Mouse (Mus musculus) natural killer cell, adult 2 months (primary cell): ENCODE results near the gene Zfp704.

Experiments
- DNase-seq, 2 experiments: peaks; one replicate each; pipeline ENCODE4 v3.0.0; 2022; ENCODE audit warnings: low spot score in 2 of 2

Gene Zfp704

DNA sequence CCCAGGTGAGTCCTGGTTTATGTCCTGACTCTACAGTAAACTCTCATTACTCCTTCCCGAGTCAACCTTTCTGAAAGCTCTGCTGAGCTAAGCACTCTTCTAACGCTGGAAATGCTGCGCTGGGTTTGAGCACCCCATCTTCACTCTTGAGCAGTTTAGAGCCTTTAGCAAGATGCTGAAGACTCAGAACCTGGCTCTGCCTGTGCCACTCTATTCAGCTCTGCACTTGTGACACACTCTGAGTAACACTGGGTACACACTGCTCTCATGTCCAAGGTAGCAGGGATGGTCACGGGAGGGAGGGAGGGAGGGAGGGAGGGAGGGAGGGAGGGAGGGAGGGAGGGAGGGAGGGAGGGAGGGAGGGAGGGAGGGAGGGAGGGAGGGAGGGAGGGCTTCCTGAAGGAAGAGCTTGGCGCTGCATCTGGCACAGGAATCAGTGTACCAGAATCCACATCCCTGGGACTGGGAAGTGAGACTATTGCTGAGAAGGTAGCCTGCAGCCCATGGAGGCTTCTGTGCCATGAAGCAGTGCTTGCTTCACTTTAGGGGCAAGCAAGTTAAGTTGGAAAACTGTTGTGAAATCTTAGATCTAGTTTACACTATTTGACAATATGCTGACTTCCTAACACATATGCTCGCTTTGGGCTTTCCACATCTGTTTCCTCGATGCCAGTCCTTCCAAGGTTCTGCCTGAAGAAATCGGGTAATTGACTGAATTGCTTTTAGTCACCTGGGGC lies 93.6 kb downstream of the Zfp704 start:
- DNase-seq, result no peak

GRCm38 (mm10) chr3:9515527-9515926 lies 94.4 kb downstream of the Zfp704 start:
- no peak for DNase-seq

DNA sequence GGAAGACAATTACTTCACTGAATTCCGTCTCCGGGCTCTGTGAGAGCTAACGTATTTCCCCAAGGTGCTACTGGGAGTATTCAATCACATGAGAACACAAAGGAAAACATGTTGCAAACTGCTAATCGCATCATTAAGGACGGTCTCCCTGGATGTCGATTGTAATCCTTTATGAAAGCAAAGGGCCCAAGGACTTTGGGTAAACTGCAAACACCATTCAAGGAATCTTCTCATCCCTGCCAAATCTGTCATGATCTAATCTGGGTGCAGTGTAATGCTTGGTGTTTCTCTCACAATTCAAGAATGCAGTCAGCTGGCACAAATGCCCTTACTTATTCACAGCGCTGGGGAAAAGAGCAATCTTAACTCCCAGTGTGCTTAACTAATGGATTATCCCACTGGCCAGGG lies 96.2 kb downstream of the Zfp704 start:
- no peak for DNase-seq

DNA sequence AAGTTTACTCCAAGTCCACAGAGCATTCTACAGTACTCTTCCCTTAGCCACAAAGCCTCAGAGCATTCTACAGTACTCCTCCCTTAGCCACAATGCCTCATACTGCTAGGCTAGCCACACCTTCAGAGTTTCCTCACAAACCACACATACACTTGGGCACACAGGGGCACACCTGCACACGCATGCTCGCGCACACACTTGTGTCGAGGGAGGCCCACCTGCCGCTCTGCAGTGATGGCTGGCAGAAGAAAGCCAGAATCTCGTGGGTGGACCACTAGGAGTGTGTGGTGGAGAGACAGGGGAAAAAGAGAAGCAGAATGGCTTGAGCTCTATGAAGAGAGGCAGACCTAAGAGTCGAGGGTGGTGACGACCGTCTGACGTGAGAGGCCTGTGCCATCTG lies 97.7 kb downstream of the Zfp704 start:
- DNase-seq, result no peak

DNA sequence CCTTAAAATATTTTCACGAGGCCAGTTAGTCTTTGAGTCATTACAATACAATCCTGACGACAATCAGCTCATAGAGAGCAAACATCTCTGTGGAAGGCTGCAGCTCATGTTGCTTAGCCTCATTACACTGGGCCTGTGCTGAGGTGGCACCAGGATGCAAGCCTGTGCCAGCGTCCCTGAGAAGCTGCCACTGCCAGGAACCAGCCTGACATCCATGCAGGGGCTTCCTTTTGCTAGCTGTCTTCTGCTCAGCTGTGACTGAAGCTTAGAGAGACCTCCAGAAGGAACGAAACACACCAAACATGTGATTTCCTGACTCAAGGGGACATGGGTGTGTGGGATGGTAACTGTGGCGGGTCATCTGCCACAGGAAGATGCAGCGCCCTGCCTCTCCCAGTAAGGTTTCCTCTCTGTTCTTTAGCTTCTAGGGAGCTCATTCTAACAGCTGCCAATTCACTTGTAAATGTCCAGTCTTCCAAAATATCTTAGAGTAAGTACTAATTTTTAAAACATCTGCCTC lies 104.1 kb downstream of the Zfp704 start:
- DNase-seq, result no peak

- DNase-seq, result no peak
These were observed 105.5 kb downstream of the Zfp704 start for GRCm38 (mm10) chr3:9504371-9504770.

DNA sequence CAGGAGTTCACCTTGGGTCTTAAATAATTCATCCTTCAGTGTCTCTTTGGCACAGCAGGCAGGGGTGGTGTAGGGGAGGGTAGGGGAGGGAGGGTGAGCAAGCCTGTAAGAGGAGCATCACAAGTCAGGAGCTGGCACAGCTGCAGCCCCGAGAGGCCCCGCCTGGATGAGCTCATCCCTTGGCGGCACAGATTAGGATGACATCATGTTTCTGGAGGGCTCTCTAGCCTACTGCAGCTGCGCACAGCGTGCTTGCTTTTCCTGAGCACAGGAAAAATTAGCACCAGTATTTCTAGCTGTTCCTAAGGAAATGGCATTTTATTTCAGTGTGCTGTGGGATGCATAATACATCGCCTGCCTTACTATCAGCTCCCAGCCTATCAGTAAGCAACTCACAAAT lies 109.2 kb downstream of the Zfp704 start:
- no peak for DNase-seq

DNA sequence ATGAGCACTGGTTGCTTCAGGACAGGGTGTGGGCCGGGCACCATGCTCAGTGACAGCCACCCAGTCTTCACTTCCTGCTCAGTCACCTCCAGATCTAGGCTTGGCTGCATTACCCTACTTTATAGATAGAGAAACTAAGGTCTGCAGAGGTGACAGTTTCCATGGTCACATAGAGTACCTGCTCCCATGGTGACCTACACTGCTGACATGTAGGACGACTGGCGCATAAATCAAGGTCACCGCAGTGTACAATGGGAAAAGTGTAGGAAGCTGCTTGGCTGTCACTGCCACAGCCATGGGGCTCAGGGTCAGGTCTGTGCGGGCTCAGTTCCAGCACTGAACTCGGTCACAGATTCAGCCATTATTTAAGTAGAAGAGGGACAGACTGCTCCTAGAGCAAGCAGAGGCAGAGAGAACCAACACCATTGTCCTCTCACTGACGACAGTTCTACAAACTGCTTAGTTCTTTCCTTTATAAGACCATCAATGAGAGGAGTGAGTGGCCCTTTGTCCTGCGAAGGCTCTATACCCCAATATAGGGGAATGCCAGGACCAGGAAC lies 109.8 kb downstream of the Zfp704 start:
- DNase-seq, result peak in 1 of 2 experiments; percentile 17

DNA sequence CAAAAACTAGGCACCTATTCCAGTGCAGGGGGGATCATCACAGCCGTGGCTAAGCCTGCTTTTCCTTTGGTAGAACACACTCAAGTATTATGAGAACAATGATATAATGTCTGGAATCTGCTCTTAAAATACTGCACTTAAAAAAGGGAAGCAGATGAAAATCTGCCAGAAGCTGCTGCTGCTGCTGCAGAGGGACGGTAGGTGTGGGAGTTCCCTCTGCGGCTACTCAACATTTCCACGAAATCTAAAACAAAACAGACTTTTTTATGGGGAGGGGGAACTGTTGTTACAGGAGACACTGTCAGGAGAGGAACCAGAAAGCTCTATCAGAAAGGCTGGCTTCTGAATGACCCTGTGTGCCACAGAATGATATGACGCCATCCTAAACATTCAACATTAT lies 110.4 kb downstream of the Zfp704 start:
- no peak for DNase-seq

DNA sequence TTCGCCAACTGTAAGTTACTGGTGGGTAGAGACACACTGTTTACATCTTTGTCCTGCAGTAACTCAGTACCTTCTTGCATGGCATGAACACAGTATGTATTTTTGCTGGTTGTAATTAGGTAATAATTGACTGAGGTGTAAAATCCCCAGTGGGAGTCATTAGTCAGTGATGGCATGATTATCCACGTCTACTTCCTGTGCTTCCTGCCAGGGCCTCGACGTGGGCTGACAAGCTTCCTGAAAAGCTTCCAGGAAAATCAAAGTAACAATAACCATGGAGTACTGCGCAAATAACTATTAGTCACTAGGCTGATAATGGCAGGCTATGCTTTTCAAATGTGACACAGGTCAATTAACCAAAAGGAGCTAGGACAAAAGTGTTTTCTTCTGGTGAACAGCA lies 112.6 kb downstream of the Zfp704 start:
- no peak for DNase-seq

GRCm38 (mm10) chr3:9491766-9492283 lies 118.1 kb downstream of the Zfp704 start:
- DNase-seq, result no peak

DNA sequence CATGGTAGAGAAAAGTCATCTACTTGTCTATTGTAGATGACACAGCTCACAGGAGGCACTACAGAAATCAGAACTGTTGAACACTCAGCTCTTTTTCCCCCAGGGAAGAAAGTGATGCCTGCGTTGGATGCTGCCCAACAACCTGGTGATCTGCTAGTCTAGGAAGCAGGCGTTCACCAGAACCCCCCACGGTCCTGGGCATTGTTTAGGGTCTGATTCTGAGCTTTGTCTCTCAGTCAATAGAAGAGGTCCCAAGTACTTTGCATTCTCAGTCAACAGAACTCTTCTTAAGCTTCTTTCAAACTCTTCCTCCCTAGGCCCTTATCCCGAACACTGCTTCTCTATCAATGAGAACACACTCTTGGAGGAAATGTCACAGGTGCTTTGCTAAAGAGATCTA lies 122.2 kb downstream of the Zfp704 start:
- no peak for DNase-seq

DNA sequence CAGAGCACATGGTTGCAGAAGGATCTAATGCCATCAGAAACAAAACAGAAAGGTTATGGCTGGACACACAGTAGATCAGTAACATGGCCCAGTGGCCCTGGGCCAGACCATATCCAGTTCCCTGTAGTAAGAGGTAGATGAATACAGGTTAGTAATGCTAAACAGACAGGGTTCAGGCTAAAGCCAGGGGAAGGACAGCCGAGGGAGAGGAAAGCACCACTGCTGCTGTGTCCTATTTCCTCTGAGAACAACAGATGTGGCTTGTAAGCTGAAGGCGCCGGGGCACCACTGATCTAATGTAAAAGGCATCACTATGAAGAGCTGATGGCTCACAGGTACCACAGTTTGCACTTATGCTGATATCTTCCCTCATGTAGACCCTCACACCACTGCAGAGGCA lies 124.4 kb downstream of the Zfp704 start:
- DNase-seq, result no peak

DNA sequence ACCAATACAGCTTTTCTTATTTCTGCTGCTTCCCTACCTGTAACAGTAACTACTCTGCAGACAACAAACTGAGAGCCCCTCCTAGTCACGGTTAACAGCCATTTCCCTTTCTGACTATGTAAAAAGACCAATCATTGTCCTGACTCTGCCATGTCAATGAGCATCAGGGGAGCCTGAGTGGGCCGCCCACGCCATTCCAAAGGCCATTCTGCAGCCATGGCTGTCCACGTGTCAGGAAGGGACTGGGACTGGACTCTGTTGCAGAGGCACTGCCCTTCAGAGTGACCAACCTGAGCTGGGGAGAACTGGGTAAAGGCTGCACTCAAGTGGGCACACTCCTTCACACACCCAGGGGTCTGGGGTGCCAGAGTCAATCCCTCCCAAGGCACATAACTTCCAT lies 127.9 kb downstream of the Zfp704 start:
- no peak for DNase-seq

DNA sequence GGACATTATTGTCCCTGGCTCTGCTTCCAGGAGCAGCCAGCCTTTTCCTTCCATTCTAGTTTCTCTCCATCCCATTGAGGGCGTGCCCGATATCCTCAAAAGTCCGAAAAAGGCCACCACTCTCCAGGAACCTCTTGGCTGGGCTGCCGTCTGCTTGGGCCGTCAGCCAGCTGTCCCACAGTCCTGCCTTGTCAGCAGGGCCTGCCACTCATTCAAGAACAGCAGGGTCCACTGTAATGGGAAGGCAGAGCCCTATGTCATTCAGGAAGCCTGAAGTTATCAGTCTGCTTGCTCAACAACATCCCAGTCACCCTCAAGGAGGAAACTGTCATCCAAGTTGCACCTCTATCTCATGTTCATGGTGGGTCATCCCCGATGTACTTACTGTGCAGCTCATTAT lies 128.5 kb downstream of the Zfp704 start:
- no peak for DNase-seq

- no peak for DNase-seq
These were observed 128.9 kb downstream of the Zfp704 start for GRCm38 (mm10) chr3:9480936-9481335.

GRCm38 (mm10) chr3:9477386-9477785 lies 132.5 kb downstream of the Zfp704 start:
- no peak for DNase-seq

DNA sequence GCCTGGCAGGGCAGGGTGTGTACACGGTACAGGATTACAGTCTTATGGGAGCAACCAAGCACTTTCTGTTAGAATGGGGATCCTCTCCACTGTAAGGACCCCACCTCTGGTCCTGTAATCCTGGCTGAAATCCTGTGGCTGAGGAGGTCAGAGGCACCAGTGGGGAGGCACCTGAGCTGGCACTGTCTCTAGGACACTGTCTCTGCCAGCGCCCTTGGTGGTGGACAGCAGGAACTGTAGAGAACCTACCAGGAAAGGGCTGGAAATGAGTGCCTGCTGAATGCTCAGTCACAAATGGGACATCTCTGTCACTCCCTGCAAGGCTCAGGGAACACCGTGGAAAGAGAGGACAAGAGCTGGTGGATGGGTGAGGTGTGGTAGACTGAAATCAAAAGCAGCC lies 133.5 kb downstream of the Zfp704 start:
- no peak for DNase-seq

DNA sequence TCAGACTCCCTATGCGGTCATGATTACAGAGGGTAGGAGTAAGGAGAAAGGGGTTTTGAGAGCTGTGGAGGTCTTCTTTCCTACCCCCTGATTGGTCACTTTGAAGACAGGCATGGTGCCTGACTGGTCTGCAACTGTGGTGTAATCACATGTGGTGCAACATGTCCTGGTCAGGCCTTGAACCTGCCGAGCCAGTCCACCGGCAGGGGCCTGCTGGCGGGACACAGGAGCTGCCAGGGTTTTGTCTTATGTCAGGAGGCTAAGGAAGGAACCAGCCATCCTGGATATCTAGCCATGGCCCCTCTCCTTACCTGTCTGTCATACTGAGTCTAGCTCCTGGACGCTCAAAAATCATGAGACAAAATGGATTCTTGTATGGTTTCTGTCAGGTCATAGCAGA lies 134.4 kb downstream of the Zfp704 start:
- no peak for DNase-seq

- DNase-seq, result no peak
These were observed 135.6 kb downstream of the Zfp704 start for GRCm38 (mm10) chr3:9474331-9474730.

DNA sequence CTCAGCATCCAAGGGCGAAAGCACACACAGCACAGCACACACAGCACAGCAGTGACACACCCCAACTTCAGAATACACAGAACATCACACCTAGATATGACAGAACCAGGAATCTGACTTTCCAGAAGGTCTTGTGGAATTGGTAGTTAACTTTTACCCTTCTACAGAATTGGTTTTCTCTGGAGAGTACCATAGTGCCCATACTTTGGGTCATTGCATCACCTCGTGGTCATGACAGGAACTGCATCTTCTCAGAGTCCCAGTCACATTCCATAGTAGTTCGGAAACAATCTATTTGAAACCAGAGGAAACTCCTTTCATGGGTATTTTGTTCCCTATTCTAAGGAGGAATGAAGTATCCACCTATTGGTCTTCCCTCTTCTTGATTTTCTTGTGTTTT lies 143.6 kb downstream of the Zfp704 start:
- peak; percentile 12 to 38 for DNase-seq

- DNase-seq, result peak; percentile 12 to 33
These were observed 144.2 kb downstream of the Zfp704 start for GRCm38 (mm10) chr3:9465731-9466130.

DNA sequence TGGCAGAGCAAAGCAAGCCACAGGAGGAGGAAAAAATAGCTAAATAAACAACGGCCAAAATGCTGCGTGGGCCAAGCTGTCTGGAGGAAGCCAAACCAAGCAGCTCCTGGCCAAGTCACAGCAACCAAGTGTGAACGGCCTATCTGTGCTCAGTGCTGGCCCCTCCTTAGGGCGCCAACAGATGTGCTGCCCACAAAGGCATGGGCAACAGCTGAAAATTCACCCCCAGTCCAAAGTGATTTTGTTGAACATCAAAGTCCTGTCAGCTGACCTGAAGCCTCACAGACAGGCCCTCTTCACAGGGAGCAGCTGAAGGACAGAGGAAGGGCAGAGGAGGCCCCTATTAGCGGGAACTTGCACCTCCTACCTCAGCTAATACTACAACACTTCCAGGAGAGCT lies 148.2 kb downstream of the Zfp704 start:
- DNase-seq, result peak in 1 of 2 experiments; percentile 25
